Mouse (Mus musculus) urinary bladder, postnatal 14 days (tissue): ENCODE data around the gene Nlgn1.

Experiments
- DNase-seq: peaks from one replicate; pipeline ENCODE4 v3.0.0; 2021; ENCODE audit warnings: low spot score

Gene Nlgn1

DNA sequence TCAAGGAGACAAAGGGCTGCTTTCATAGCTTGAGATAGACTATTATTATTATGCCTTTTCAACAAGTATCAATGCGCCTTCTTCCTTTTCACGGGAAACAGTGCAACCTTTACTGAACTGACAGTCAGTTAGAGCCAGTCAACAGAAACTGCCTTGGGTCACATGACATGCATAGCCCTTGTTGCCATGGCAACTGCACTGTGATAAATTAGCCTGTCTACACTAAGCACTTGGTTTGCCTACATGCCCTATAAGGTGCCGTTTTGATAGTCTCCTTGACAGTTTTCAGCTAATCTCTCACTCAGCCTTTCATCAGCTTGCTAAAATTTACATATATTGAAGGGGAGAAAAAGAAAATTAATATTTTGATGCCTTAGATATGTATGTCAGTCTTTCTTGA lies 524.7 kb downstream of the Nlgn1 start:
- DNase-seq = no peak

DNA sequence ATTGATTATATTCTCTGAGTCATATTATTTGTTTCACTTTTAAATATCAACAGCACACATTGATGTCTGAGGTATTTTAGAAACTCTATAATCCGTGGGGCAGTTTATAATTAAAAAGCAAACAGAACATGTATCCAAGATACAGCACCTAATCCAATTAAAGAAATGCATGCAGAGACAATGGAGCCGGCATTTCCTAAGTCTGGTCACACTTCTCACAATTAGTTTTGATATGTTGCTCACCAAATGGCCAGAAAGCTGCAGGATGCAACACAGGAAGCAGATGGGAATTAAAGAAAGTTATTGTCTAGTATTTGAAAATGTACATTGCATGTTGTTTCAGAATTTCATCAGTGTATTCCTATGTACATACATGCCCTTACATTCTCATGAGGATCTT lies 550.6 kb downstream of the Nlgn1 start:
- no peak for DNase-seq

GRCm38 (mm10) chr3:25775437-25775836 lies 556.8 kb downstream of the Nlgn1 start:
- DNase-seq = no peak

- no peak for DNase-seq
Measured at GRCm38 (mm10) chr3:25773908-25774307, 558.4 kb downstream of the Nlgn1 start.

GRCm38 (mm10) chr3:25773467-25773866 lies 558.8 kb downstream of the Nlgn1 start:
- no peak for DNase-seq

DNA sequence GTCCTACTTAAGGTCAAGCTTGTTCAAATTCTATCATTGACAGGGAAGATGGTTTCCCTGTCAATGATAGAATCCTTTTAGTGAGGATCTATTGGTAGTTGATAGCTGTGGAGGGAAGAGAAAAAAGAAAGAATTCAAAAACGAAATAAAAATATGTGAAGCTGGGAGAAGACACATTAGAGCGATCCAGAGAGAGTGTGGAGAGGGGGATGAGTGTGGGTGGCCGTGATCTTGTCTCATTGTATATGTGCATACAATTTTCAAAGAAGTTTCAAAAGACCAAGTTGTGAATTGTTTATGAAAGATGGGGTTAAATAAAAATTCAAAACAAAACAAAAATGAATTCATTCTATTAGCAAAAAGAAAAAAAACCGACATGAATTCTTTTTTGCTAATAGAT lies 568.6 kb downstream of the Nlgn1 start:
- no peak for DNase-seq

DNA sequence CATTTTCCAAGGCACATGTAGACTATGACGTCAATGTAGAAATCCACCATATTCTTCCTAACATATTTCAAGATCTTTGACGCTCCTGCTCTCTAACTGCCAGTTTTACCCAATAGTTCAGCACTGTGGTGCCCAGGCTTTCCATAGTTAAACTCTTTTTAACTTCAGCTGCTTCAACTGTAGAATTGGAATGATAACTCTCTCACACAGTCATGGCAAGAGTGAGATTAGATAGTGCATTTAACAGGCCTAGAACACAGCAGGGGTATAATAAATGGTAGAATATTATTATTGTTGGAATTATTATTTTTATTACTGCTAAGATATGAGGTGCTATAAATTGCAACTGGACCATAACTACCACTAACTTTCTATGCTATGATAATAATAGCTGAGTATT lies 574.4 kb downstream of the Nlgn1 start:
- no peak for DNase-seq

GRCm38 (mm10) chr3:25724111-25724510 lies 608.1 kb downstream of the Nlgn1 start:
- DNase-seq = no peak

DNA sequence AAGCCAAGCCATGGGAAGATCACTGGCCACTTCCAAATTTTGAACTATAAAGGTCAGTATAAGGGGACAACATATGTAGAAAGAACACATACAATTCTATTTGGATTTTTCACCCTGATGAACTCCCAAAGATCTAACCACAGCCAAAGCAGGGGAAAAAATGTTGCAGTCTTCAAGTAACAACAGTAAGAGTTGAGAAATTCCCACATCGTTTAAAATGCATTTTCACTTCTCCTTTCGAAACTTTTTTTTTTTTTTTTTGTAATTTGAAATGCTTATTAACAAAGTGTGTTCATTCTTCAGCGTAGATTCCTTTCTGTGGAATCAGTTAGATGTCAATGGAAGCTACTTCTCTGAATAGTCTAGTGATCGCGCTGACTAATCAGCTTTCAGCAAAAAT lies 610.8 kb downstream of the Nlgn1 start:
- no peak for DNase-seq

- no peak for DNase-seq
Measured at GRCm38 (mm10) chr3:25707380-25707779, 624.9 kb downstream of the Nlgn1 start.

DNA sequence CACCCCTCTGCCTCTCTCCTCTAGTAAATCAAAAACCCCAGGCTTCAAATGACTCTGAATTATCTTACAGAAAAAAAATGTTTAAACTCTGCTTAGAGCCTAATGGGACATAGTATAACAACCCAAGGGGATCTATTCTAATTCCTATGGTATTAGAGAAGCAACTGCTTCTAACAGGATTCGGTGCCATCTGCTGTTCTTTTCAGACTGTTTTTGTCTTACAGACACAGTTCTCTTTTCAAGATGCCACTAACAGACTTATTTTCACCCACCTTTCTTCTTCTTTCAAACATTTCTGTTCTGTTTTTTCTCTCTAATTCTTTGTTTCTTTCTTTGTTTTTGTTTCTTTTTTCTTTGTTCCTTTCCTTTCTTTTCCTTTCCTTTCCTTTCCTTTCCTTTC lies 635.0 kb downstream of the Nlgn1 start:
- DNase-seq = no peak

GRCm38 (mm10) chr3:25688789-25689464 lies 643.3 kb downstream of the Nlgn1 start:
- DNase-seq = no peak

DNA sequence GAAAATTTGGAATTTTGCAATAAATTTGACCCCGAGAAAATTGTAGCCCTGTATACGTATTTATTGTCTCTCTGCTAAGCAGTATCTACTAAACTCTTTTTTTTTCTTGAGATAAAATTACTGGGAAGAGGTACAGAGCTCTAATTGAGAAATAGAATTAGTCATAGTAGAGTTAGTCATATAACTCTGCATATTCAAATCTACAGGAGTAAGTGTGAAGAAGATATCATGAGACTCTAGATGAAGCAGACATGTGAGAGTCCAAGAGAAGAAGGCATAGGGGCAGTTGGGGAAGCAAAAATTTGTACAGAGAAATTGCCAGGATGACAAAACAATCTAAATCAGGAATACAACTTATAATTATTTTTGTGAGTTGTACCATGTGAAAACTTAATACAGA lies 648.6 kb downstream of the Nlgn1 start:
- DNase-seq = no peak

DNA sequence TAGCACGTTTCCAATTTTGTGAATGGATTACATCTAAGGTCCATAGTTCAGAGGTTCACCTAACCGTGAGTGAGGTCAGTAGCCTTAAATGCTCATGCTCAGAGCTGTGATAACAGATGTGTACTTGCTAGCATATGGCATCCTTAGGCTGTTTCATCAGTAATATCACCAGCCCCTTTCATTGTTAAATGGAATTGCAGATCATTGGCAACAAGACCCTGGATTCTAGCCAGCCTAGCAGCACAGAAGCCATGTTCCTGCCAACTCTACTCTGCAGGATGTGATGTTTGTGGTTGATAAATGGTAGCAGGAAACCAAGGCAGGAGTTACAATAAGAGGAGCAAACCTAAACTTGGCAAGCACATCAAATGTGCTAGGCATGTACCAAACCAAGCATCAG lies 652.9 kb downstream of the Nlgn1 start:
- DNase-seq = no peak

- DNase-seq = no peak
Measured at GRCm38 (mm10) chr3:25675888-25676287, 656.4 kb downstream of the Nlgn1 start.

DNA sequence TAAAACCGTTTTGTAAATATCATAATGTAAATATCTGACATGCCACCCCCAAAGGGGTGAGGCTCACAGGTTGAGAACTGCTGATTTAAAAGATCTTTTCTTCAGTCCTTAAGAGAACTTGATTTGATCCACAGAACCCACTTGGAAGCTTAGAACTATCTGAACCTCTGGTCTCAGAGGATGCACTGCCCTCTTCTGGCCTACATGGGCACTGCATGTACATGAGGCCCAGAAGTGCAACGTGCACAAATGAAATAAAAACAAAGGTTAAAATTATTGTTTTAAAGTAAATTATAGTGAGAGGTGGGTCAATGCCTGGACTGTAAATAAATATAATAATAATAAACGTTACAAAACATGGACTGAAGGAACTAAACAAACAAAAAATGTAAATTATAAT lies 657.2 kb downstream of the Nlgn1 start:
- DNase-seq = no peak

DNA sequence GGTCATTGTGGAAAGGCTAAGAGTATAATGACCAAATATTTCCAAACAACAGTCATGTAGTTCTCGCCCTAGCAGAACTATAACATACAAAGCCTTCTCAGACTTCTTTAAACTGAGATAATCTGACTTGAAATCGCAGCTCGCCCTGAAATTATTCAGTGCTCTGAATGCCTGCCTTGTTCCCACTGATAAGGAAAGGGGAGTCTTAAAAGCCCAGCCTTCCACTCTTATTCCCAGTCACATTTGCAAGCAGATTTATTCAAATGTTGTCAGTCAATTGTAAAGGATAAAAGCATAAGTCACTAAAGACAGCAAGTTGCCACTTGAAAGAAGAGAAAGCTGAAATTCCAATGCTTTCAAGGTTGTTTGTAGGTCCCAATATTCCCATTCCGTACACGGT lies 658.9 kb downstream of the Nlgn1 start:
- DNase-seq = no peak

DNA sequence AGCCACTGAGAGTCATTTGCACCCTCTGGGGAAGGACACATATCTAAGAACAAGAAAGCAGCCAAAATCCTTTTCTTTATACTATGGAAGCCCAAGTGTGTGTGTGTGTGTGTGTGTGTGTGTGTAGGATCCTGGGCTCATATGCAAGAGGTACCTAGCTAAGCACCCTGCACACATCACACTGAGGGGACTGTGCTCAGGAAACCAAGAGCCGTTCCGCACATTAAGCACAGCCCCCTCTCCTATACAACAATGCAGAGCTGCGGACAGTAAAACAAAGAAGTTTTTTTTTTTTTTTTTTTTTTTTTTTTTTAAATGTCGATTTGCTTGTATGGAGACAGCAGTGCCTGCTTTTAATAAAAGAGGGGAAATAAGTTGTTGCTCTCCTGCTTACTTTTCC lies 659.5 kb downstream of the Nlgn1 start:
- no peak for DNase-seq

GRCm38 (mm10) chr3:25663464-25663863 lies 668.8 kb downstream of the Nlgn1 start:
- no peak for DNase-seq

GRCm38 (mm10) chr3:25660285-25660684 lies 672.0 kb downstream of the Nlgn1 start:
- DNase-seq = no peak

- no peak for DNase-seq
Measured at GRCm38 (mm10) chr3:25658006-25658405, 674.3 kb downstream of the Nlgn1 start.

DNA sequence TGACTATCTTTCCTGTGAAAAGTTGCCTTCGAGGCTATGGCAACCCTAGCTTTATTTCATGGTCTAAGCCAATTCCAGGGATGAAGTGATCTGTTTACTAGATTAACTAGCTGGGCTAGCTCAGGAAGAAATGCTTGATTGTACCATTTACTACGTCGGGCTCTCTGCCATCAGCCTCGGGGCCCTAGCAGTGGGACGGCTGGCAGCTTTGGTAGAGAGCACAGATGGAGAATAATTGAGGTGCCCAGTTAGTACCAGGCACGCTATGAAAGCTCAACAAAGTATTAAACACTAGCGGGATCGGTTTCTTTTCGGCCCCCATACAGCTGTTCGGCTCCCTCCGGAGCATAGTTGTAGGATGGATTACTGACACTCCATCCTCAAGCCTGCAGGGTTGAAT lies 675.2 kb downstream of the Nlgn1 start:
- DNase-seq = no peak

DNA sequence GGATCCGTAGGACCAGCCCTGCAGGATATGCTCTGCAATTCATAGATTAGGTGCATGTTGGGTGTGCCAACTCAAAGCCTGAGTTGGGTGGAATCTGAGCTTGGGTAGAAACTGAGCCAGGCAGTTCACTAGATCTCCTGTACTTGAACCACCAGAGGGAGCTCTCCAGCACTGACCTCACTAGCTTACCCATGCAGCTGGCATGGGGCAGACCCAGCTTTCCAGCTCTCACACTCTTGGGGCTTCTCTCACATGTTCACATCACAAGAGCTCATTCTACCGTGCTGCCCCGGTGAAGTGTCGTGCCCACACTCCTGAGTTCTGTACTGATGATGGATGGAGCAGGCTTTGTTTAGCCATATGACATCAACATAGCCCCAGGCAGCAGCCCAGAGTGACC lies 679.2 kb downstream of the Nlgn1 start:
- DNase-seq = peak; percentile 18

GRCm38 (mm10) chr3:25645895-25646691 lies 686.2 kb downstream of the Nlgn1 start:
- DNase-seq = no peak
